Mouse (Mus musculus) natural killer cell, adult 2 months (primary cell): ENCODE results near the gene Cd99l2.
"Not testable (repeated sequence)": the region's sequence is repeated elsewhere in the genome, so short reads cannot be mapped to it uniquely, and the experiment has no call there.

Experiments used
- DNase-seq, 2 experiments: peaks; one replicate each; pipeline ENCODE4 v3.0.0; 2022; ENCODE audit warnings: low spot score in 2 of 2

Gene Cd99l2

GRCm38 (mm10) chrX:71492634-71493278 lies at the start of gene Cd99l2:
Gene Cd99l2 (minus strand): TSS chrX:71492849.
- DNase-seq, result peak; percentile 70 to 82

GRCm38 (mm10) chrX:71540821-71541510 lies 48.3 kb upstream of the Cd99l2 start:
- DNase-seq, result no peak

GRCm38 (mm10) chrX:71537791-71538190 lies 45.1 kb upstream of the Cd99l2 start:
- DNase-seq, result no peak

- DNase-seq, result no peak
These were observed 41.5 kb upstream of the Cd99l2 start for GRCm38 (mm10) chrX:71534102-71534501.

GRCm38 (mm10) chrX:71532635-71533034 lies 40.0 kb upstream of the Cd99l2 start:
- no peak for DNase-seq

- DNase-seq, result no peak
These were observed 36.0 kb upstream of the Cd99l2 start for GRCm38 (mm10) chrX:71528646-71529045.

GRCm38 (mm10) chrX:71528150-71528549 lies 35.5 kb upstream of the Cd99l2 start:
- DNase-seq, result no peak

GRCm38 (mm10) chrX:71527461-71527860 lies 34.8 kb upstream of the Cd99l2 start:
- no peak for DNase-seq

GRCm38 (mm10) chrX:71525593-71526299 lies 33.1 kb upstream of the Cd99l2 start:
- no peak for DNase-seq

GRCm38 (mm10) chrX:71524310-71524709 lies 31.7 kb upstream of the Cd99l2 start:
- no peak for DNase-seq

GRCm38 (mm10) chrX:71522889-71523288 lies 30.2 kb upstream of the Cd99l2 start:
- no peak for DNase-seq

GRCm38 (mm10) chrX:71519252-71519651 lies 26.6 kb upstream of the Cd99l2 start:
- DNase-seq, result no peak

GRCm38 (mm10) chrX:71506591-71506990 lies 13.9 kb upstream of the Cd99l2 start:
- not testable (repeated sequence) for DNase-seq

- DNase-seq, result no peak
These were observed 619 bp upstream of the Cd99l2 start for GRCm38 (mm10) chrX:71493279-71493656.

GRCm38 (mm10) chrX:71491931-71492633 lies 567 bp downstream of the Cd99l2 start:
- DNase-seq, result no peak

- no peak for DNase-seq
These were observed 3.3 kb downstream of the Cd99l2 start for GRCm38 (mm10) chrX:71489353-71489752.

- no peak for DNase-seq
These were observed 10.4 kb downstream of the Cd99l2 start for GRCm38 (mm10) chrX:71482244-71482643.

GRCm38 (mm10) chrX:71475992-71476391 lies 16.7 kb downstream of the Cd99l2 start:
- no peak for DNase-seq

GRCm38 (mm10) chrX:71475497-71475896 lies 17.2 kb downstream of the Cd99l2 start:
- no peak for DNase-seq

GRCm38 (mm10) chrX:71475084-71475483 lies 17.6 kb downstream of the Cd99l2 start:
- no peak for DNase-seq

GRCm38 (mm10) chrX:71474296-71474956 lies 18.2 kb downstream of the Cd99l2 start:
- DNase-seq, result no peak
